ENCODE assay signal across 8 mouse cellular contexts in the genomic region with DNA sequence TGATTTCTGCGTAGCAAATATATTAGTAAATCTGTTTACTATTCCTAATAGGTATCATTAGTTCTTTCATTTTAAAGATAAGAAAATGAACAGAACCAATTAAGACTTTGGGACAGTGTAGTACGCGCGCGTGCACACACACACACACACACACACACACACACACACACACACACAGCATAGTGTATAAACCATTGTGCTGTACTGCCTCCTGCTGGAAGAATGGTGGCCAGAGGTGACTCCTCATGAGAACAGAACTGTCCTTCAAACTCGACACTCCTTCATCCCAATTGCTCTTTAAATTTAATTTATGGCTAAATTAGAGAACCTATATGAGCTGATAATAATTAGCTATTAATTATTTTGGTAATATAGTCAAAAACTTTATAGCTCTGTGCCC. TPM values are rescaled to one million over a fixed set of nuclear protein-coding genes. Genes with fewer than 3 reads are reported as not detected.
DNase-seq lines count a peak whose midpoint lies in the region.
"Had no signal": no experiment of that assay in that cellular context is flagged by ENCODE, and none has a peak within 500 bp of the region (broad histone marks: within the 10 kb centered on the region; RNA-seq: fewer than 3 reads in every experiment).

No protein-coding gene starts in this region.

- no peak overlapping the region for H3K4me3 ChIP-seq in limb, embryonic 10.5 days
- H3K4me3 ChIP-seq: myocyte had no signal

- peaks cover 33% of the 10 kb centered on the region for H3K36me3 ChIP-seq in limb, embryonic 10.5 days

- no peaks in the 10 kb centered on the region for H3K9me3 ChIP-seq in limb, embryonic 10.5 days (replicated peaks)

- H3K27ac ChIP-seq in limb, embryonic 10.5 days: no peak overlapping the region

- peak; percentile 60 to 61 for DNase-seq in kidney, postnatal 4 days
- no peak for DNase-seq in kidney, postnatal 14 days
- DNase-seq in NIH3T3 (ENCODE audit: low read depth): peak; percentile 56
- peak; percentile 25 for DNase-seq in limb, embryonic 10.5 days (ENCODE audit: low spot score)
- peak; percentile 49 to 71 for DNase-seq in spleen, postnatal 4 days (ENCODE audit: low spot score in 2 of 2)
- no peak for DNase-seq in frontal cortex, postnatal 14 days (ENCODE audit: low spot score in 2 of 2)
- no peak for DNase-seq in urinary bladder, postnatal 10 days (ENCODE audit: low spot score)

- WGBS in limb, embryonic 10.5 days: 93% methylated on average over 6 of the region's 6 CpGs

- no peaks in the 10 kb centered on the region for H3K27me3 ChIP-seq in limb, embryonic 10.5 days (ENCODE audit: low read depth, poor library complexity, severe bottlenecking)

- no peaks in the 10 kb centered on the region for H3K4me1 ChIP-seq in limb, embryonic 10.5 days

RNA-seq across cellular contexts. Expression of a gene that starts 25.9 kb away (rescaled TPM):
- 0.20 TPM in 1 of 2 replicates, not detected in the other for polyA plus RNA-seq in limb, embryonic 10.5 days (2016; fragmentation: Nextera tagmentation; extraction: Ambion mirVana)
- polyA plus RNA-seq: myocyte had no signal

RNA-seq across cellular contexts. Expression of a gene that starts 44.1 kb away (rescaled TPM):
- 5.7 and 6.0 TPM in 2 replicates for polyA plus RNA-seq in limb, embryonic 10.5 days (2016; fragmentation: Nextera tagmentation; extraction: Ambion mirVana)

RNA-seq across cellular contexts. Expression of a gene that starts 45.2 kb away (rescaled TPM):
- polyA plus RNA-seq in limb, embryonic 10.5 days (2016; fragmentation: Nextera tagmentation; extraction: Ambion mirVana): 39.2 and 39.9 TPM in 2 replicates

Comparison
In these comparisons a context has a peak if more than half of its experiments do, and no peak if none do; other contexts are left out.
1. DNase-seq: peak in kidney, postnatal 4 days (2 of 2), NIH3T3 (single experiment), limb, embryonic 10.5 days (single experiment) and spleen, postnatal 4 days (2 of 2); none in kidney, postnatal 14 days (single experiment), frontal cortex, postnatal 14 days (0 of 2) and urinary bladder, postnatal 10 days (single experiment).